Mouse (Mus musculus) testis, adult 2 months (tissue): ENCODE measurements at regions not wholly inside any gene's neighbourhood (a gene's known extent, or its start where the extent isn't known, plus 50 kb on each side); places are given as distances from the start of the nearest gene placed in this dataset.

ENCODE experiments used
- CTCF ChIP-seq: fragments of 200-500 bp; IDR thresholded peaks from 2 replicates; pipeline ENCODE4 v1.5.1; 2012; ENCODE audit warnings: low read depth, mild to moderate bottlenecking, inconsistent platforms, low read length, moderate library complexity; ENCODE audit not compliant: control insufficient read depth, insufficient read depth, insufficient replicate concordance
- POLR2A ChIP-seq: fragments of 200-500 bp; IDR thresholded peaks from 2 replicates; pipeline ENCODE4 v1.6.1; 2012; ENCODE audit warnings: low read depth, mild to moderate bottlenecking, inconsistent platforms, low read length, moderate library complexity; ENCODE audit not compliant: control insufficient read depth

DNA sequence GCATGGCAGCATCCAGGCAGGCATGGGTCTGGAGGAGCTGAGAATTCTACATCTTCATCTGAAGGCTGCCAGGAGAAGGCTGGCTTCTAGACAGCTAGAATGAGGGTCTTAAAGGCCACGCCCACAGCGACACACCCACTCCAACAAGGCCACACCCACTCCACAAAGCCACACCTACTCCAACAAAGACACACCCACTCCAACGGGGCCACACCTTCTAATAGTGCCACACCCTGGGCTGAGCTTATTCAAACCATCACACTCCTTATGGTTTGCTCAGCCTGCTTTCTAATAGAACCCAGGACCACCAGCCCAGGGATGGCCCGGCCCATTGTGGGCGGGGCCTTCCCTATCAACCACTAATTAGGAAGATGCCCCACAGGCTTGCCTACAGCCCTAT lies 149.0 kb downstream of the 2410131K14Rik start:
- no peak for TF ChIP-seq POLR2A
- no peak for TF ChIP-seq CTCF
